Mouse (Mus musculus) ES-Bruce4 (cell line): ENCODE measurements around the gene Pja2.

Source experiments
- CTCF ChIP-seq: IDR thresholded peaks from one replicate; pipeline ENCODE4 v1.8.1; 2011; ENCODE audit warnings: low read depth, low read length
- EP300 ChIP-seq: IDR thresholded peaks from 2 replicates; pipeline ENCODE4 v1.6.1; 2011; ENCODE audit warnings: low read depth, low read length; ENCODE audit not compliant: insufficient read depth
- POLR2A ChIP-seq: IDR thresholded peaks from one replicate; pipeline ENCODE4 v1.8.1; 2011; ENCODE audit warnings: low read length; ENCODE audit not compliant: insufficient read depth

- no peak for TF ChIP-seq CTCF
- TF ChIP-seq POLR2A, result no peak
- TF ChIP-seq EP300, result no peak
Measured at GRCm38 (mm10) chr17:64242310-64242859, 89.3 kb downstream of the Pja2 start.
